Comparison of ENCODE assay signal across 8 mouse cellular contexts in genomic region chr10:59978401-59978800, GRCm38 (mm10). TPM values are rescaled to one million over a fixed set of nuclear protein-coding genes. Genes with fewer than 3 reads are reported as not detected.
DNase-seq lines count a peak whose midpoint lies in the region; ATAC-seq lines count a peak whose summit lies in the region.

No protein-coding gene starts in this region.

- H3K4me2 ChIP-seq in forebrain, embryonic 16.5 days (ENCODE audit: low read length) = no peak overlapping the region
- no peak overlapping the region for H3K4me2 ChIP-seq in neural tube, embryonic 13.5 days
- H3K4me2 ChIP-seq in limb, embryonic 15.5 days = no peak overlapping the region
- peak overlapping the region; percentile 23; the same call in 1 of the 2 replicates for H3K4me2 ChIP-seq in stomach, embryonic 15.5 days

- H3K27me3 ChIP-seq in forebrain, embryonic 10.5 days (ENCODE audit: poor library complexity, severe bottlenecking) = no peaks in the 10 kb centered on the region
- H3K27me3 ChIP-seq in forebrain, embryonic 16.5 days (replicated peaks; ENCODE audit: control insufficient read depth, insufficient read depth, low read length) = no peaks in the 10 kb centered on the region
- no peaks in the 10 kb centered on the region for H3K27me3 ChIP-seq in neural tube, embryonic 13.5 days
- H3K27me3 ChIP-seq in limb, embryonic 15.5 days = no peaks in the 10 kb centered on the region
- no peaks in the 10 kb centered on the region for H3K27me3 ChIP-seq in stomach, embryonic 15.5 days (replicated peaks)

- no peak for ATAC-seq in forebrain, embryonic 16.5 days
- no peak for ATAC-seq in neural tube, embryonic 13.5 days (ENCODE audit: low read depth)
- ATAC-seq in limb, embryonic 15.5 days (ENCODE audit: insufficient number of reproducible peaks, low FRiP score, low TSS enrichment, low read depth) = no peak
- no peak for ATAC-seq in stomach, embryonic 15.5 days (ENCODE audit: insufficient read depth, low FRiP score, low read depth)

- peak overlapping the region; percentile 72 for H3K27ac ChIP-seq in forebrain, embryonic 10.5 days
- no peak overlapping the region for H3K27ac ChIP-seq in forebrain, embryonic 16.5 days (ENCODE audit: low read length)
- H3K27ac ChIP-seq in neural tube, embryonic 13.5 days (replicated peaks) = peak overlapping the region; percentile 87
- H3K27ac ChIP-seq in limb, embryonic 15.5 days = peak overlapping the region; percentile 81
- peak overlapping the region; percentile 80 for H3K27ac ChIP-seq in stomach, embryonic 15.5 days

- no peak for DNase-seq in forebrain, embryonic 10.5 days (ENCODE audit: extremely low spot score, low spot score)
- no peak for DNase-seq in neural tube, embryonic 10.5 days (ENCODE audit: extremely low spot score, low spot score)
- no peak for DNase-seq in frontal cortex, postnatal 10 days (ENCODE audit: low spot score in 2 of 2)
- no peak for DNase-seq in cerebellum, adult 11 months

- no peaks in the 10 kb centered on the region for H3K9me3 ChIP-seq in forebrain, embryonic 10.5 days
- H3K9me3 ChIP-seq in forebrain, embryonic 16.5 days (ENCODE audit: control insufficient read depth, low read length) = no peaks in the 10 kb centered on the region
- no peaks in the 10 kb centered on the region for H3K9me3 ChIP-seq in neural tube, embryonic 13.5 days
- H3K9me3 ChIP-seq in limb, embryonic 15.5 days = no peaks in the 10 kb centered on the region
- H3K9me3 ChIP-seq in stomach, embryonic 15.5 days = no peaks in the 10 kb centered on the region

- H3K36me3 ChIP-seq in forebrain, embryonic 10.5 days (replicated peaks) = no peaks in the 10 kb centered on the region; the same call in 1 of the 2 replicates
- H3K36me3 ChIP-seq in forebrain, embryonic 16.5 days (ENCODE audit: control insufficient read depth, insufficient read depth) = no peaks in the 10 kb centered on the region
- H3K36me3 ChIP-seq in neural tube, embryonic 13.5 days = no peaks in the 10 kb centered on the region
- H3K36me3 ChIP-seq in limb, embryonic 15.5 days = peaks cover 1% of the 10 kb centered on the region; the same call in 1 of the 2 replicates
- H3K36me3 ChIP-seq in stomach, embryonic 15.5 days = no peaks in the 10 kb centered on the region

- no peak overlapping the region for H3K9ac ChIP-seq in forebrain, embryonic 16.5 days (replicated peaks; ENCODE audit: low read depth, low read length)
- H3K9ac ChIP-seq in neural tube, embryonic 13.5 days = no peak overlapping the region
- no peak overlapping the region for H3K9ac ChIP-seq in limb, embryonic 15.5 days
- H3K9ac ChIP-seq in stomach, embryonic 15.5 days = no peak overlapping the region

- WGBS in forebrain, embryonic 10.5 days = 74% methylated on average over 2 of the region's 2 CpGs
- 57% methylated on average over 2 of the region's 2 CpGs for WGBS in forebrain, embryonic 16.5 days
- 56% methylated on average over 2 of the region's 2 CpGs for WGBS in neural tube, embryonic 13.5 days
- 59% methylated on average over 2 of the region's 2 CpGs for WGBS in limb, embryonic 15.5 days
- WGBS in stomach, embryonic 15.5 days = 43% methylated on average over 2 of the region's 2 CpGs

- H3K4me1 ChIP-seq in forebrain, embryonic 10.5 days = peaks cover 47% of the 10 kb centered on the region
- H3K4me1 ChIP-seq in forebrain, embryonic 16.5 days (replicated peaks; ENCODE audit: control insufficient read depth, insufficient read depth, low read length) = peaks cover 18% of the 10 kb centered on the region
- peaks cover 45% of the 10 kb centered on the region for H3K4me1 ChIP-seq in neural tube, embryonic 13.5 days (replicated peaks)
- H3K4me1 ChIP-seq in limb, embryonic 15.5 days = peaks cover 58% of the 10 kb centered on the region
- peaks cover 38% of the 10 kb centered on the region for H3K4me1 ChIP-seq in stomach, embryonic 15.5 days

- H3K4me3 ChIP-seq in forebrain, embryonic 10.5 days = no peak overlapping the region
- no peak overlapping the region for H3K4me3 ChIP-seq in forebrain, embryonic 16.5 days (replicated peaks; ENCODE audit: low read length)
- H3K4me3 ChIP-seq in neural tube, embryonic 13.5 days = no peak overlapping the region
- no peak overlapping the region for H3K4me3 ChIP-seq in limb, embryonic 15.5 days
- no peak overlapping the region for H3K4me3 ChIP-seq in stomach, embryonic 15.5 days (replicated peaks)

RNA-seq across cellular contexts. Expression of gene Ascc1, which starts 24.2 kb away (rescaled TPM):
- polyA plus RNA-seq in forebrain, embryonic 10.5 days (2016; fragmentation: Nextera tagmentation; extraction: Ambion mirVana) = 33.5 and 34.7 TPM in 2 replicates
- 45.1 and 50.0 TPM in 2 replicates for polyA plus RNA-seq in forebrain, embryonic 16.5 days (2015; fragmentation: Nextera tagmentation; extraction: Ambion mirVana)
- polyA plus RNA-seq in neural tube, embryonic 13.5 days (2015; fragmentation: Nextera tagmentation; extraction: Ambion mirVana) = 41.7 and 44.5 TPM in 2 replicates
- polyA plus RNA-seq in limb, embryonic 15.5 days (2015; fragmentation: Nextera tagmentation; extraction: Ambion mirVana) = 41.3 and 44.4 TPM in 2 replicates
- polyA plus RNA-seq in stomach, embryonic 15.5 days (2015; fragmentation: Nextera tagmentation; extraction: Ambion mirVana) = 42.4 and 47.0 TPM in 2 replicates

RNA-seq across cellular contexts. Expression of gene Anapc16, which starts 24.5 kb away (rescaled TPM):
- polyA plus RNA-seq in forebrain, embryonic 10.5 days (2016; fragmentation: Nextera tagmentation; extraction: Ambion mirVana) = 96.8 and 108 TPM in 2 replicates
- 112 and 115 TPM in 2 replicates for polyA plus RNA-seq in forebrain, embryonic 16.5 days (2015; fragmentation: Nextera tagmentation; extraction: Ambion mirVana)
- 98.1 and 118 TPM in 2 replicates for polyA plus RNA-seq in neural tube, embryonic 13.5 days (2015; fragmentation: Nextera tagmentation; extraction: Ambion mirVana)
- polyA plus RNA-seq in limb, embryonic 15.5 days (2015; fragmentation: Nextera tagmentation; extraction: Ambion mirVana) = 97.5 and 110 TPM in 2 replicates
- 98.8 and 107 TPM in 2 replicates for polyA plus RNA-seq in stomach, embryonic 15.5 days (2015; fragmentation: Nextera tagmentation; extraction: Ambion mirVana)

RNA-seq across cellular contexts. Expression of gene Ddit4, which starts 26.8 kb away (rescaled TPM):
- polyA plus RNA-seq in forebrain, embryonic 10.5 days (2016; fragmentation: Nextera tagmentation; extraction: Ambion mirVana) = 32.7 and 35.3 TPM in 2 replicates
- polyA plus RNA-seq in forebrain, embryonic 16.5 days (2015; fragmentation: Nextera tagmentation; extraction: Ambion mirVana) = 75.5 and 79.6 TPM in 2 replicates
- polyA plus RNA-seq in neural tube, embryonic 13.5 days (2015; fragmentation: Nextera tagmentation; extraction: Ambion mirVana) = 72.8 and 78.2 TPM in 2 replicates
- polyA plus RNA-seq in limb, embryonic 15.5 days (2015; fragmentation: Nextera tagmentation; extraction: Ambion mirVana) = 63.6 and 77.1 TPM in 2 replicates
- 45.6 and 45.8 TPM in 2 replicates for polyA plus RNA-seq in stomach, embryonic 15.5 days (2015; fragmentation: Nextera tagmentation; extraction: Ambion mirVana)
